Mouse (Mus musculus) liver, adult 2 months (tissue): Measurements from ENCODE around the gene Kirrel3. TPM values are rescaled to one million over a fixed set of nuclear protein-coding genes. Genes with fewer than 3 reads are reported as not detected.

Source experiments
- DNase-seq: peaks from one replicate; pipeline ENCODE4 v3.0.0-alpha.2; 2011; ENCODE audit warnings: low read depth, low spot score; ENCODE audit errors: extremely low read depth
- H3K27ac ChIP-seq: fragments of 200-500 bp; replicated peaks from 2 replicates; pipeline ENCODE4 v1.5.1; 2012; ENCODE audit warnings: low read depth, mild to moderate bottlenecking, control low read depth, inconsistent platforms, low read length; ENCODE audit not compliant: insufficient read depth
- H3K27me3 ChIP-seq: fragments of 200-500 bp; 2 replicates; pipeline ENCODE4 v1.6.1; 2012; ENCODE audit warnings: mild to moderate bottlenecking, moderate library complexity, low read length, inconsistent platforms; ENCODE audit not compliant: control insufficient read depth, insufficient read depth
- H3K36me3 ChIP-seq: fragments of 200-500 bp; 2 replicates; pipeline ENCODE4 v1.6.1; 2012; ENCODE audit warnings: low read length, inconsistent platforms; ENCODE audit not compliant: control insufficient read depth, insufficient read depth
- H3K4me1 ChIP-seq: fragments of 200-500 bp; 2 replicates; pipeline ENCODE4 v1.6.1; 2011; ENCODE audit warnings: low read length; ENCODE audit not compliant: control insufficient read depth, insufficient read depth
- H3K4me3 ChIP-seq: fragments of 200-500 bp; 2 replicates; pipeline ENCODE4 v1.5.1; 2011; ENCODE audit warnings: low read depth, mild to moderate bottlenecking, control low read depth, low read length, moderate library complexity; ENCODE audit not compliant: insufficient read depth
- H3K79me2 ChIP-seq: fragments of 200-500 bp; 2 replicates; pipeline ENCODE4 v1.6.1; 2012; ENCODE audit warnings: inconsistent platforms, mild to moderate bottlenecking, low read length, moderate library complexity; ENCODE audit not compliant: control insufficient read depth, insufficient read depth
- H3K9ac ChIP-seq: fragments of 200-500 bp; 2 replicates; pipeline ENCODE4 v1.6.1; 2012; ENCODE audit warnings: low read depth, mild to moderate bottlenecking, control low read depth, inconsistent platforms, low read length
- CTCF ChIP-seq: fragments of 200-500 bp; IDR thresholded peaks from 2 replicates; pipeline ENCODE4 v1.5.1; 2011; ENCODE audit warnings: low read depth, low read length, control low read depth
- POLR2A ChIP-seq: fragments of 200-500 bp; IDR thresholded peaks from 2 replicates; pipeline ENCODE4 v1.6.1; 2011; ENCODE audit warnings: low read length, control low read depth; ENCODE audit not compliant: insufficient read depth; ENCODE audit errors: extremely low read depth
- WGBS: fragments of 180-500 bp; shearing (Covaris S2); methylation state at CpG from one replicate; pipeline ENCODE4 v1.1.7; 2018; 5-methylcytosine and 5-hydroxymethylcytosine counted together
- polyA plus RNA-seq: library from polyadenylated mRNA; depleted of rRNA; stranded (reverse); fragments of >200 nt; gene quantifications from 2 replicates; pipeline ENCODE4 v1.2.3, GENCODE M21; 2012
- total RNA-seq: library from RNA; depleted of rRNA; stranded (reverse); fragments of >200 nt; gene quantifications from 2 replicates; pipeline ENCODE4 v1.2.3, GENCODE M21; 2014

Kirrel3 gene
- total and polyA plus RNA-seq, 2 experiments, result 0.09 TPM; not detected in 1

DNA sequence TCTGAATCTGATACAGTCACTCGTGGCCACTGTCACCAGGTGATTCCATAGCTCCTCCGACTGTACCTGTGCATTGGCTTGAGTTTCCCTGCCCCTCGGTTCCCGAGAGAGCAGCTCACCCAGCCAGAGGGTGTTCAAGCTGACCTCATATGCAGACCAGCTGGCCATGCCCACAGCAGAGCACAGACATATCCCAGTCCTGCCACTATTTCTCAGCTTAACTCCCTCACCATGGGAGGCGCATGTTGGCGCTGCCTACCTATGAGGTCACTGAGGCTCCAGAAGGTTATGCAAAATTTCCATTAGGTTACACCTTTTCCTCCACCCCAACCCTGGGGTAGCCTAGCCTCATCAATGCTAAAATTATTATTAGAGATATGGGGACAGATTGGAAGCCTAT, 489.6 kb downstream of the Kirrel3 start:
- Histone ChIP-seq H3K27me3 (no peaks in the 10 kb centered on the region), H3K4me3 (no peak overlapping the region), H3K9ac (no peak overlapping the region), H3K79me2 (no peaks in the 10 kb centered on the region), H3K36me3 (no peaks in the 10 kb centered on the region), H3K27ac (no peak overlapping the region), H3K4me1 (no peaks in the 10 kb centered on the region)
- 92% methylated on average over 6 of the region's 6 CpGs for WGBS
- TF ChIP-seq POLR2A (no peak), CTCF (no peak)
- DNase-seq, result no peak

- Histone ChIP-seq H3K27ac (no peak overlapping the region), H3K79me2 (no peaks in the 10 kb centered on the region), H3K4me3 (no peak overlapping the region), H3K9ac (no peak overlapping the region), H3K27me3 (no peaks in the 10 kb centered on the region), H3K36me3 (no peaks in the 10 kb centered on the region), H3K4me1 (no peaks in the 10 kb centered on the region)
- DNase-seq, result no peak
- TF ChIP-seq CTCF, result no peak
- TF ChIP-seq POLR2A, result no peak
- 80% methylated on average over 8 of the region's 8 CpGs for whole genome bisulfite sequencing
Observed at GRCm38 (mm10) chr9:34976596-34977462, 491.1 kb downstream of the Kirrel3 start.

DNA sequence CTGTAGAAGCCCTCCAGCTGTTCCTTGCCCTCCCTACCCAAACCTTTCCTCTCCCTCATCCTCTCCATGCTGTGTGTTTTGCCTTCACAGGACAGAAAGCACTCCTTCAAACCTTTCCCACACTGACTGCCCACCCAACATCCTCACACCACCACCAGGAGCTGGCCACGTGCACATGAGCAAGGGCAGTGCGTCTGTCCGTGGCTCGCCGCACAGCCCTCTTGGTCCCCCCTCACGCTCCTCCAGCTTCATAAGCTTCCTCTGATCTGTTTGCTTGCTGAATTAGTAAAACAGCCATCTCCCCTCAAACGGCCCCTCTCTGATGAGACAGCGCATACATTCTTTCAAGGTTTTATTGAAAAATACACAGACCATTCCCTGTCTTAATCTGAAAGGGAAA, 492.0 kb downstream of the Kirrel3 start:
- no peaks in the 10 kb centered on the region for H3K27me3 ChIP-seq
- no peak for DNase-seq
- no peak overlapping the region for H3K4me3 ChIP-seq
- H3K36me3 ChIP-seq, result no peaks in the 10 kb centered on the region
- H3K4me1 ChIP-seq, result no peaks in the 10 kb centered on the region
- H3K27ac ChIP-seq, result no peak overlapping the region
- TF ChIP-seq POLR2A, result no peak
- TF ChIP-seq CTCF, result no peak
- H3K79me2 ChIP-seq, result no peaks in the 10 kb centered on the region
- 60% methylated on average over 8 of the region's 8 CpGs for WGBS
- no peak overlapping the region for H3K9ac ChIP-seq

DNA sequence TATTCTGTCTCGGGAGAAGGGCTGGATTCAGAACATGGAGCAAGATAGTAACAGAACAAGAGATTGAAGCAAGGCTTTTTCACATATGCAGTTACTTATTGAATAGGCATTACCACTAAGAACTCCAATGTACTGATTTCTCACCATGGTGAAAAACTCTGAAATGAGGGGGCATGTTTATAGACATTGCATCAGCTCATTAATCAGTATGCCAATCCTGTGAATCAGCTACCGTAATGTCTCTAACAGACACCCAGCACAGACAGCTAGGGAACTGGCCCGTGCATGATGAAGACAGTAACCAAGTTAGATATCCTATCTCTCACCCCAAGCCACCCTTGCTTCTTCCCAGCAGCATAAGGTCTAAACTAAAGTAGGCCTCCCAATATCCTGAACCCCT, 492.5 kb downstream of the Kirrel3 start:
- Histone ChIP-seq H3K4me1 (no peaks in the 10 kb centered on the region), H3K36me3 (no peaks in the 10 kb centered on the region), H3K9ac (no peak overlapping the region), H3K27me3 (no peaks in the 10 kb centered on the region), H3K4me3 (no peak overlapping the region), H3K27ac (no peak overlapping the region), H3K79me2 (no peaks in the 10 kb centered on the region)
- 77% methylated on average over 3 of the region's 3 CpGs for WGBS
- no peak for DNase-seq
- no peak for TF ChIP-seq CTCF
- TF ChIP-seq POLR2A, result no peak

- TF ChIP-seq POLR2A (no peak), CTCF (no peak)
- Histone ChIP-seq H3K27me3 (no peaks in the 10 kb centered on the region), H3K4me1 (no peaks in the 10 kb centered on the region), H3K79me2 (no peaks in the 10 kb centered on the region), H3K36me3 (no peaks in the 10 kb centered on the region), H3K27ac (no peak overlapping the region), H3K4me3 (no peak overlapping the region), H3K9ac (no peak overlapping the region)
- 87% methylated on average over 5 of the region's 5 CpGs for WGBS
- DNase-seq, result no peak
Observed at GRCm38 (mm10) chr9:34980516-34981265, 495.0 kb downstream of the Kirrel3 start.
